In genomic region chr1:132356841-132357240, GRCm38 (mm10) we compare ENCODE assay signal across 16 mouse cellular contexts. TPM values are rescaled to one million over a fixed set of nuclear protein-coding genes. Genes with fewer than 3 reads are reported as not detected.
DNase-seq lines count a peak whose midpoint lies in the region; ATAC-seq and TF ChIP-seq lines count a peak whose summit lies in the region.
"Had no signal": no experiment of that assay in that cellular context is flagged by ENCODE, and none has a peak within 500 bp of the region (broad histone marks: within the 10 kb centered on the region; RNA-seq: fewer than 3 reads in every experiment).

No protein-coding gene starts in this region.

- H3K27me3 ChIP-seq in heart, embryonic 13.5 days (replicated peaks) = no peaks in the 10 kb centered on the region
- H3K27me3 ChIP-seq in lung, embryonic 15.5 days = no peaks in the 10 kb centered on the region
- H3K27me3 ChIP-seq in stomach, embryonic 16.5 days (ENCODE audit: control insufficient read depth, insufficient read depth, low read length) = no peaks in the 10 kb centered on the region
- no peaks in the 10 kb centered on the region for H3K27me3 ChIP-seq in stomach, postnatal 0 days (ENCODE audit: control insufficient read depth, insufficient read depth, low read length)

- no peak for TF ChIP-seq EP300 in stomach, postnatal 0 days (optimal IDR thresholded peaks at IDR 0.05)

- DNase-seq in heart, postnatal 10 days = no peak
- no peak for DNase-seq in lung, postnatal 4 days
- no peak for DNase-seq in stomach, postnatal 0 days (ENCODE audit: low spot score)
- no peak for DNase-seq in embryo, embryonic 10 days (ENCODE audit: low spot score)
- DNase-seq: adrenal gland, postnatal 10 days; cerebellum, adult 2 months; heart, postnatal 4 days; lung, adult 2 months; thymus, adult 2 months had no signal

- no peak overlapping the region for H3K4me3 ChIP-seq in heart, embryonic 13.5 days
- H3K4me3 ChIP-seq in lung, embryonic 15.5 days = no peak overlapping the region
- H3K4me3 ChIP-seq in stomach, embryonic 16.5 days (replicated peaks; ENCODE audit: low read length) = no peak overlapping the region
- H3K4me3 ChIP-seq in stomach, postnatal 0 days (ENCODE audit: low read depth, low read length) = no peak overlapping the region

- peaks cover 46% of the 10 kb centered on the region for H3K36me3 ChIP-seq in heart, embryonic 13.5 days
- peaks cover 36% of the 10 kb centered on the region for H3K36me3 ChIP-seq in lung, embryonic 15.5 days
- H3K36me3 ChIP-seq in stomach, embryonic 16.5 days (ENCODE audit: control insufficient read depth, insufficient read depth, low read length) = peaks cover 15% of the 10 kb centered on the region
- 0 out of 2 replicates have a peak, but pooled peaks cover 7% of the 10 kb centered on the region for H3K36me3 ChIP-seq in stomach, postnatal 0 days (ENCODE audit: control insufficient read depth, insufficient read depth, low read length)

- H3K4me2 ChIP-seq in heart, embryonic 13.5 days = no peak overlapping the region
- H3K4me2 ChIP-seq in lung, embryonic 15.5 days = no peak overlapping the region
- H3K4me2 ChIP-seq in stomach, embryonic 16.5 days (ENCODE audit: low read depth, low read length) = no peak overlapping the region
- no peak overlapping the region for H3K4me2 ChIP-seq in stomach, postnatal 0 days (replicated peaks; ENCODE audit: low read depth)
- H3K4me2 ChIP-seq: heart, embryonic 11.5 days had no signal

- WGBS in heart, embryonic 13.5 days = 53% methylated on average over 1 of the region's 1 CpGs
- WGBS in lung, embryonic 15.5 days = 41% methylated on average over 1 of the region's 1 CpGs
- WGBS in stomach, embryonic 16.5 days = 70% methylated on average over 1 of the region's 1 CpGs
- WGBS in stomach, postnatal 0 days = 53% methylated on average over 1 of the region's 1 CpGs

- no peak overlapping the region for H3K27ac ChIP-seq in heart, embryonic 13.5 days (replicated peaks)
- no peak overlapping the region for H3K27ac ChIP-seq in lung, embryonic 15.5 days
- H3K27ac ChIP-seq in stomach, embryonic 16.5 days (ENCODE audit: low read length) = 0 out of 2 replicates have a peak overlapping the region, but pooled peaks have one; percentile 15
- no peak overlapping the region for H3K27ac ChIP-seq in stomach, postnatal 0 days (replicated peaks)

- 0 out of 2 replicates have a peak overlapping the region, but pooled peaks have one; percentile 30 for H3K9ac ChIP-seq in heart, embryonic 13.5 days
- H3K9ac ChIP-seq in lung, embryonic 15.5 days = no peak overlapping the region
- H3K9ac ChIP-seq in stomach, embryonic 16.5 days (ENCODE audit: low read length) = no peak overlapping the region
- H3K9ac ChIP-seq in stomach, postnatal 0 days (ENCODE audit: low read length) = no peak overlapping the region

- intact Hi-C loops in heart, postnatal 10 days (cut with DNase I) = loop anchor here (2.0 to 5.0 kb wide), 2 partner anchors 120 to 196 kb away; no protein-coding TSS in a partner anchor

- TF ChIP-seq CTCF in stomach, postnatal 0 days (IDR thresholded peaks at IDR 0.05; ENCODE audit: low read depth) = no peak

- no peaks in the 10 kb centered on the region for H3K9me3 ChIP-seq in heart, embryonic 13.5 days
- no peaks in the 10 kb centered on the region for H3K9me3 ChIP-seq in lung, embryonic 15.5 days
- no peaks in the 10 kb centered on the region for H3K9me3 ChIP-seq in stomach, embryonic 16.5 days (replicated peaks; ENCODE audit: control insufficient read depth, low read length)
- H3K9me3 ChIP-seq in stomach, postnatal 0 days (ENCODE audit: control insufficient read depth, low read length) = no peaks in the 10 kb centered on the region

- no peak for ATAC-seq in heart, embryonic 13.5 days (ENCODE audit: extremely low read depth, insufficient number of reproducible peaks, low FRiP score, low TSS enrichment)
- ATAC-seq in lung, embryonic 15.5 days (ENCODE audit: borderline replicate concordance, extremely low read depth, low FRiP score, low TSS enrichment) = peak; percentile 47; the same call in 1 of the 2 replicates
- ATAC-seq in stomach, embryonic 16.5 days (ENCODE audit: insufficient read depth, low FRiP score) = no peak
- ATAC-seq in stomach, postnatal 0 days (ENCODE audit: low FRiP score, low TSS enrichment) = no peak
- no peak for ATAC-seq in inflammation-experienced regulatory T-cells, adult 6 months

- peaks cover 41% of the 10 kb centered on the region for H3K4me1 ChIP-seq in heart, embryonic 13.5 days
- peaks cover 15% of the 10 kb centered on the region for H3K4me1 ChIP-seq in lung, embryonic 15.5 days
- H3K4me1 ChIP-seq in stomach, embryonic 16.5 days (ENCODE audit: control insufficient read depth, insufficient read depth, low read length) = no peaks in the 10 kb centered on the region
- H3K4me1 ChIP-seq in stomach, postnatal 0 days (replicated peaks; ENCODE audit: control insufficient read depth, insufficient read depth) = no peaks in the 10 kb centered on the region

RNA-seq across cellular contexts. Expression of gene Tmcc2, which starts 34.2 kb away (rescaled TPM):
- polyA plus RNA-seq in heart, embryonic 13.5 days (2015; fragmentation: Nextera tagmentation; extraction: Ambion mirVana) = 31.5 and 35.8 TPM in 2 replicates
- total RNA-seq in heart, postnatal 10 days (2021) = 10 to 100 TPM; 14.7 to 16.4 TPM
- polyA plus RNA-seq in lung, embryonic 15.5 days (2015; fragmentation: Nextera tagmentation; extraction: Ambion mirVana) = 10.7 and 13.2 TPM in 2 replicates
- 25.5 and 28.3 TPM in 2 replicates for polyA plus RNA-seq in stomach, embryonic 16.5 days (2015; fragmentation: Nextera tagmentation; extraction: Ambion mirVana)
- 2.4 and 2.6 TPM in 2 replicates for polyA plus RNA-seq in stomach, postnatal 0 days (2015; fragmentation: Nextera tagmentation; extraction: Ambion mirVana)
- 1 to 10 TPM in 2 of 3 experiments, under 1 TPM in 1; 0.39 to 1.2 (median 1.2) TPM for polyA plus RNA-seq in inflammation-experienced regulatory T-cells, adult 6 months (2017; shearing (Covaris generic))

RNA-seq across cellular contexts. Expression of gene Nuak2, which starts 40.9 kb away (rescaled TPM):
- 2.0 and 2.2 TPM in 2 replicates for polyA plus RNA-seq in heart, embryonic 13.5 days (2015; fragmentation: Nextera tagmentation; extraction: Ambion mirVana)
- 1 to 10 TPM; 3.5 to 4.7 TPM for total RNA-seq in heart, postnatal 10 days (2021)
- 19.5 and 21.1 TPM in 2 replicates for polyA plus RNA-seq in lung, embryonic 15.5 days (2015; fragmentation: Nextera tagmentation; extraction: Ambion mirVana)
- 6.8 and 6.9 TPM in 2 replicates for polyA plus RNA-seq in stomach, embryonic 16.5 days (2015; fragmentation: Nextera tagmentation; extraction: Ambion mirVana)
- polyA plus RNA-seq in stomach, postnatal 0 days (2015; fragmentation: Nextera tagmentation; extraction: Ambion mirVana) = 4.5 and 6.2 TPM in 2 replicates
- polyA plus RNA-seq in inflammation-experienced regulatory T-cells, adult 6 months (2017; shearing (Covaris generic)) = 1 to 10 TPM; 2.2 to 3.0 (median 2.6) TPM

RNA-seq across cellular contexts. Expression of gene Klhdc8a, which starts 58.4 kb away (rescaled TPM):
- 0.34 and 0.63 TPM in 2 replicates for polyA plus RNA-seq in heart, embryonic 13.5 days (2015; fragmentation: Nextera tagmentation; extraction: Ambion mirVana)
- 10 to 100 TPM; 17.7 to 27.5 TPM for total RNA-seq in heart, postnatal 10 days (2021)
- 0.52 and 0.56 TPM in 2 replicates for polyA plus RNA-seq in lung, embryonic 15.5 days (2015; fragmentation: Nextera tagmentation; extraction: Ambion mirVana)
- polyA plus RNA-seq in stomach, embryonic 16.5 days (2015; fragmentation: Nextera tagmentation; extraction: Ambion mirVana) = 0.09 and 0.18 TPM in 2 replicates
- polyA plus RNA-seq in stomach, postnatal 0 days (2015; fragmentation: Nextera tagmentation; extraction: Ambion mirVana) = 0.31 and 0.34 TPM in 2 replicates
- polyA plus RNA-seq in inflammation-experienced regulatory T-cells, adult 6 months (2017; shearing (Covaris generic)) = not detected
- total RNA-seq: megakaryocyte progenitor cell, adult 5-6 weeks had no signal
- polyA plus RNA-seq: limb, embryonic 11.5 days had no signal
